7 mouse cellular contexts compared by ENCODE assay signal in the genomic region with DNA sequence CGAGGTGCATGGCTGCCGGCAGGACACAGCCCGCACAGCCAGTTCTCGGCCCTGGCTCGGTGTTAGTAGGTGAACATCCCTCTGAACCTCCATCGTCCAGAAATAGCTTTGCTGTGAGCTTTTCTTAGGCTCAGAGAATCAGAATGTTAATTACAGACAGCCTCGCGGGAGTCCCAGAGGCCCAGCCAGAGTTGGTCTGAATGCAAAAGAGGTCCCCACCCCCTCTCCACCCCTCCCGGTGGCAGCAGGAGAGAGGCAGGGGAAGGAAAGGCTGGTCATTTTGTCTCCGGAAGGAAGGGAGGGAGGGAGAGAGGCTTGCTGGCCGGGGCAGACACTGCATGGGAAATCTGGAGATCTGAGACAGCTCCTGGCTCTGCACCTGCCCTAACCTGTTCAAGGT. TPM values are rescaled to one million over a fixed set of nuclear protein-coding genes. Genes with fewer than 3 reads are reported as not detected.
A peak's percentile ranks its signal among the peaks of the same experiment; 100 is the strongest.
DNase-seq lines count a peak whose midpoint lies in the region; ATAC-seq and TF ChIP-seq lines count a peak whose summit lies in the region.

No protein-coding gene starts in this region.

- H3K27ac ChIP-seq in ES-E14 (ENCODE audit: insufficient read depth, low read depth, low read length, poor library complexity, severe bottlenecking) = peak overlapping the region; percentile 10; the same call in 1 of the 2 replicates
- peak overlapping the region; percentile 31 for H3K27ac ChIP-seq in forebrain, embryonic 15.5 days (replicated peaks)
- peak overlapping the region; percentile 47; the same call in 1 of the 2 replicates for H3K27ac ChIP-seq in intestine, embryonic 14.5 days (ENCODE audit: low read depth)
- H3K27ac ChIP-seq in liver, postnatal 0 days (ENCODE audit: low read depth) = no peak overlapping the region

- H3K9me3 ChIP-seq in ES-E14 (ENCODE audit: control insufficient read depth, insufficient read depth, low read depth, low read length) = no peaks in the 10 kb centered on the region
- H3K9me3 ChIP-seq in forebrain, embryonic 15.5 days = no peaks in the 10 kb centered on the region
- H3K9me3 ChIP-seq in intestine, embryonic 14.5 days (ENCODE audit: control insufficient read depth, low read length) = no peaks in the 10 kb centered on the region
- no peaks in the 10 kb centered on the region for H3K9me3 ChIP-seq in liver, postnatal 0 days (ENCODE audit: low read length)

- 0 out of 2 replicates have a peak, but pooled peaks have one; percentile 18 for ATAC-seq in forebrain, embryonic 15.5 days (replicated peaks)
- ATAC-seq in intestine, embryonic 14.5 days (replicated peaks; ENCODE audit: low FRiP score, low TSS enrichment, low read depth) = no peak
- no peak for ATAC-seq in liver, postnatal 0 days
- no peak for ATAC-seq in erythroid progenitor cell, adult 5-6 weeks (replicated peaks; ENCODE audit: low FRiP score, poor library complexity, severe bottlenecking)

- TF ChIP-seq CTCF in brain, embryonic 14.5 days (IDR thresholded peaks at IDR 0.05; ENCODE audit: borderline replicate concordance, extremely low read depth, insufficient read depth, insufficient read length) = no peak
- no peak for TF ChIP-seq CTCF in liver, postnatal 0 days (IDR thresholded peaks at IDR 0.05; ENCODE audit: low read depth)

- peak overlapping the region in 1 of 2 experiments; percentile 23; a peak in 2 of 4 replicates for H3K4me3 ChIP-seq in ES-E14 (ENCODE audit: insufficient read depth in 1 of 2, low read depth in 1 of 2, low read length in 2 of 2, poor library complexity in 1 of 2, severe bottlenecking in 1 of 2)
- H3K4me3 ChIP-seq in forebrain, embryonic 15.5 days = no peak overlapping the region
- no peak overlapping the region for H3K4me3 ChIP-seq in intestine, embryonic 14.5 days (ENCODE audit: low read depth, low read length)
- no peak overlapping the region for H3K4me3 ChIP-seq in liver, postnatal 0 days (ENCODE audit: low read depth, low read length)

- no peak for TF ChIP-seq EP300 in liver, postnatal 0 days (IDR thresholded peaks at IDR 0.05; ENCODE audit: low read depth)

- no peaks in the 10 kb centered on the region for H3K27me3 ChIP-seq in forebrain, embryonic 15.5 days
- no peaks in the 10 kb centered on the region for H3K27me3 ChIP-seq in intestine, embryonic 14.5 days (replicated peaks; ENCODE audit: control insufficient read depth, insufficient read depth, low read length)
- H3K27me3 ChIP-seq in liver, postnatal 0 days (ENCODE audit: insufficient read depth, low read length) = no peaks in the 10 kb centered on the region

- WGBS in forebrain, embryonic 15.5 days = 2% methylated on average over 11 of the region's 11 CpGs
- 9% methylated on average over 11 of the region's 11 CpGs for WGBS in intestine, embryonic 14.5 days
- 8% methylated on average over 11 of the region's 11 CpGs for WGBS in liver, postnatal 0 days (ENCODE audit: insufficient replicate concordance)

- H3K36me3 ChIP-seq in ES-E14 (ENCODE audit: control insufficient read depth, insufficient read depth, low read length, poor library complexity, severe bottlenecking) = no peaks in the 10 kb centered on the region
- H3K36me3 ChIP-seq in forebrain, embryonic 15.5 days = no peaks in the 10 kb centered on the region
- H3K36me3 ChIP-seq in intestine, embryonic 14.5 days (ENCODE audit: control insufficient read depth, insufficient read depth, low read length) = no peaks in the 10 kb centered on the region
- H3K36me3 ChIP-seq in liver, postnatal 0 days (replicated peaks; ENCODE audit: insufficient read depth, low read length) = no peaks in the 10 kb centered on the region

- peak overlapping the region; percentile 14; the same call in 1 of the 2 replicates for H3K9ac ChIP-seq in ES-E14 (ENCODE audit: insufficient read depth, low read depth, low read length, poor library complexity, severe bottlenecking)
- H3K9ac ChIP-seq in forebrain, embryonic 15.5 days (replicated peaks) = no peak overlapping the region
- H3K9ac ChIP-seq in intestine, embryonic 14.5 days (ENCODE audit: low read length) = no peak overlapping the region
- no peak overlapping the region for H3K9ac ChIP-seq in liver, postnatal 0 days (replicated peaks)

- 0 out of 2 replicates have a peak overlapping the region, but pooled peaks have one; percentile 6 for H3K4me2 ChIP-seq in forebrain, embryonic 15.5 days (replicated peaks)
- H3K4me2 ChIP-seq in intestine, embryonic 14.5 days (ENCODE audit: low read length) = peak overlapping the region; percentile 2; the same call in 1 of the 2 replicates
- H3K4me2 ChIP-seq in liver, postnatal 0 days (ENCODE audit: low read depth, low read length) = peak overlapping the region; percentile 22

- DNase-seq in ES-E14 (ENCODE audit: low read depth, low spot score) = no peak
- DNase-seq in brain, embryonic 14.5 days (ENCODE audit: low read depth) = peak; percentile 87
- no peak for DNase-seq in intestine, embryonic 14.5 days (ENCODE audit: low spot score)
- DNase-seq in liver, postnatal 0 days = peak; percentile 31
- peak; percentile 47 for DNase-seq in right cerebral cortex, postnatal 25 days

- H3K4me1 ChIP-seq in ES-E14 (ENCODE audit: control insufficient read depth in 2 of 2, insufficient read depth in 2 of 2, low read length in 2 of 2, poor library complexity in 1 of 2) = peaks cover 13 to 42% of the 10 kb centered on the region in 2 experiments
- H3K4me1 ChIP-seq in forebrain, embryonic 15.5 days = peaks cover 44% of the 10 kb centered on the region
- H3K4me1 ChIP-seq in intestine, embryonic 14.5 days (replicated peaks; ENCODE audit: control insufficient read depth, insufficient read depth, low read length) = peaks cover 35% of the 10 kb centered on the region
- H3K4me1 ChIP-seq in liver, postnatal 0 days (ENCODE audit: insufficient read depth) = peaks cover 37% of the 10 kb centered on the region

- TF ChIP-seq POLR2A in brain, embryonic 14.5 days (IDR thresholded peaks at IDR 0.05; ENCODE audit: borderline replicate concordance, extremely low read depth, insufficient read depth, insufficient read length, poor library complexity, severe bottlenecking) = no peak

- in situ Hi-C loops in ES-E14 (cut with MboI; ENCODE audit: low sequenced_read_pairs in 2 of 2, unreplicated experiment in 2 of 2) = no loop called here

TF ChIP-seq in ES-E14, 5 proteins besides CTCF, POLR2A, EP300 and RAD21:
- TF ChIP-seq CHD2 (IDR thresholded peaks at IDR 0.05; ENCODE audit: low read depth, low read length) (no peak), MAFK (IDR thresholded peaks at IDR 0.05; ENCODE audit: insufficient read depth, low read depth, low read length) (no peak), ZC3H11A (IDR thresholded peaks at IDR 0.05; ENCODE audit: borderline replicate concordance, low read depth, low read length) (no peak), ZNF384 (IDR thresholded peaks at IDR 0.05; ENCODE audit: low read depth, low read length) (no peak), HCFC1 (IDR thresholded peaks at IDR 0.05; ENCODE audit: borderline replicate concordance, insufficient read depth, low read length) (no peak)

RNA-seq across cellular contexts. Expression of gene Enho, which starts 8.7 kb away (rescaled TPM):
- total RNA-seq in ES-E14 (2012; rRNA removed) = 4.7 and 5.8 TPM in 2 replicates
- polyA plus RNA-seq in brain, embryonic 14.5 days (2012; rRNA removed) = 124 and 147 TPM in 2 replicates
- polyA plus RNA-seq in forebrain, embryonic 15.5 days (2015; fragmentation: Nextera tagmentation; extraction: Ambion mirVana) = 58.3 and 66.4 TPM in 2 replicates
- polyA plus RNA-seq in intestine, embryonic 14.5 days (2014; fragmentation: Nextera tagmentation; extraction: Ambion mirVana) = 13.6 and 14.8 TPM in 2 replicates
- 25.2 and 26.4 TPM in 2 replicates for polyA plus RNA-seq in liver, postnatal 0 days (2015; fragmentation: Nextera tagmentation; extraction: Ambion mirVana)
- not detected in 2 replicates for total RNA-seq in erythroid progenitor cell, adult 5-6 weeks (2015; ENCODE audit: low replicate concordance)
- total RNA-seq in erythroid progenitor cell, adult 5-6 weeks (2017; ENCODE audit: low replicate concordance) = not detected in 2 replicates

Comparison
In these comparisons a context has a peak if more than half of its experiments do, and no peak if none do; other contexts are left out.
1. DNase-seq: peak in brain, embryonic 14.5 days (single experiment), liver, postnatal 0 days (single experiment) and right cerebral cortex, postnatal 25 days (single experiment); none in ES-E14 (single experiment) and intestine, embryonic 14.5 days (single experiment).
2. Peak in every context shown above with its lines, with median percentiles within 50 percentile points of each other: H3K4me2 ChIP-seq.